Mouse (Mus musculus) kidney, postnatal 25 days (tissue): ENCODE results near the gene Bola1.
A peak's percentile ranks its signal among the peaks of the same experiment; 100 is the strongest.
"Not testable (repeated sequence)": the region's sequence is repeated elsewhere in the genome, so short reads cannot be mapped to it uniquely, and the experiment has no call there.

Experiments
- DNase-seq, 2 experiments: peaks; one replicate each; pipeline ENCODE4 v3.0.0; 2021; ENCODE audit warnings: mixed read lengths in 2 of 2

Bola1 gene

GRCm38 (mm10) chr3:96247356-96248140 lies 28.0 kb upstream of the Bola1 start:
- no peak for DNase-seq

- DNase-seq = not testable (repeated sequence)
Measured at GRCm38 (mm10) chr3:96246427-96246856, 26.9 kb upstream of the Bola1 start, which contains the start of gene Hist2h3c1. Hist2h3c1 (plus strand) TSS chr3:96246685.

DNA sequence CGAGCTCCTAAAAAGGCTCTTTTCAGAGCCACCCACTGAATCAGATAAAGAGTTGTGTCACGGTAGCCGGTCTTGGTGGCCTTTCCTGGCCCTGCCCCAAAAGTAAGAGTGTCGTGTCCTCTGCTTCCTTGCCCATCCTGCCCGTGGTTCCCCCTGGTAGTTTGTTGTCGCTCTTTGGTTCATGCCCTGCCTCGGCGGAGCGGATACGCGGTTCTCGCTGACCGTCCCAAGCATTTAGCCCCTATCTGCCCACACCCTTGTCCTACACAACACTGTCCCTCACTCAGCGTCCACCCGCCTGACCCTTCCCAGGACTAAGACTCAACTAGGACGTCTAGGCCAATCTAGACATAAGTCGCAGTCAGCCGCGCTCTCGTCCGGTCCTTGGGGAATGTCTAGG lies 26.5 kb upstream of the Bola1 start:
- DNase-seq = not testable (repeated sequence)

DNA sequence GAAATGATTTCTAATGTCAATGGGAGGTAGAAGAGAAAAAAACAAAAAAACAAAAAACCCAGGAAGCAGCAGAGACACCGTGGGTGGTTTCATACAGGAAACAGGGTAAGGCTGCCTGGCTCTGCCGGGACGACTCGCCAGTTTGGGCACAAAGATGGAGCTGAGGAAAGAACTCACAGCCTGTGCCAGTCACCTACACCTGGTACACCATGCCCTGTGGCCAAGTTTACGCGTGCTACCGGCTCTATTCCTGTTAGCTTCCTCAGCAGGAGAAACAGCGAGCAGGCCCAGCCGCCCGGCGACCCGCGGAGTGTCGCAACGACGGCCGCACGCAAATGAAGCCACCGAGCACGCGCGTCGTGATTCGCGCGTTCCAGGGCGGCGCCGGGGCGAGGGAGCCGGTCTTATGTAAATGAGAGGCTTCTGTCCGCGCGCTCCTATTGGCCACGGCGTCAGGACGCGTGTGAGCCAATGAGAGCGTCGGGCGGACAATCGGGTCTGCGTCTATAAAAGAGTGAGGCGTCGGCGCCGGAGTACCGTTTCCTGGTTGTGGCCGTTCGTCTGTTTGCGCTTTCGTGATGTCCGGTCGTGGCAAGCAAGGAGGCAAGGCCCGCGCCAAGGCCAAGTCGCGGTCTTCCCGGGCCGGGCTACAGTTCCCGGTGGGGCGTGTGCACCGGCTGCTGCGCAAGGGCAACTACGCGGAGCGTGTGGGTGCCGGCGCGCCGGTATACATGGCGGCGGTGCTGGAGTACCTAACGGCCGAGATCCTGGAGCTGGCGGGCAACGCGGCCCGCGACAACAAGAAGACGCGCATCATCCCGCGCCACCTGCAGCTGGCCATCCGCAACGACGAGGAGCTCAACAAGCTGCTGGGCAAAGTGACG lies 25.7 kb upstream of the Bola1 start, which contains the start of gene Hist2h2aa1:
Gene Hist2h2aa1, plus strand, starts transcription at position 495 of the 884 bp plus-strand sequence.
- peak; percentile 82 to 93 for DNase-seq

DNA sequence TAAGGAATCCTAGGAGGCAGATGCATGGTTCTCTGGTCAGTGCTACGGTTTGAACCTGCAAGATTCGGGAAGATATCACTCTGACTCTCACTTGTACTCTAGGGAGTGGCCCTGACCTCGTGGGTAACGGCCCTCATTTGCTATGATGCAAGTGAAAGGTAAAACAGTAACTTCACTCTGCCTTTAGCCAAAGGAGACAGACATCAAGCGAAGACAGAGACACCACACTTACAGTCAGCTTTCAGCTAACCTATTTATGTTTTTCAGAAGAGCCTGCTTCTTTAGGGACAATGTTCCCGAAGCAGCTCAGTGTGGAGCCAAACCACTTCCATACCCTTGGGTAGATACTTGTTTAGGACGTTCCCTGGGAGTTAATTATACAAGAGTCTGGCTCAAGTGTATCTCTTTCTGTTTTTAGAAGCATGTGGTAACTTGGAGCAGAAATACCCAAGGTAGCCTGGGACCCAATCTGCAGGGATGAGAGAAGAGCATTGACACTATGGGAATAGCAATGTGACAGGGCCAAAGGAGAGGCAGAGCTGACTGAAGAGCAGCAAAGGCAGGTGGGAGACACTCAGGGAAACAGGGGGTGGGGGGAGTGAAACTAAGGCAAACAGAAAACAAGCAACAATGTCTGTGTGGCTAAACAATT lies 24.5 kb upstream of the Bola1 start:
- peak in 1 of 2 experiments; percentile 61 for DNase-seq

DNA sequence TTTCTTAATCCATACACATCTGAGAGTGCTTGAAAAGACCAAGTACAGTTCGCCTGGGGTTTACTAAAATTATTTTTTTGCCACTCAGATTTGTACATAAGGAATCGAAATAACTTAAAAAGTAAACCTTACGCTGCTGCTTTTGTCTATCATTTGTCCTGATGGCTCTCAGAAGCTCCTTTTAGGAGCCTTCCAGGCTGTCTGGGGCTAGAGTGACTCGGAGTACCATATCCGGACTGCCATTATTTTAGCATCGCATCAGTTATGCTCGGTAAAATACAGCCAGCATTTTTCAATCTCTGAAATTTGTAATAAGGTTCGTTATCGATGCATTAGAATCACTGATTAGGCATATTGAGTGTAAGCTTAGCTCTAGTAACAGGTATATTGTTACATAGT lies 21.3 kb upstream of the Bola1 start:
- no peak for DNase-seq

DNA sequence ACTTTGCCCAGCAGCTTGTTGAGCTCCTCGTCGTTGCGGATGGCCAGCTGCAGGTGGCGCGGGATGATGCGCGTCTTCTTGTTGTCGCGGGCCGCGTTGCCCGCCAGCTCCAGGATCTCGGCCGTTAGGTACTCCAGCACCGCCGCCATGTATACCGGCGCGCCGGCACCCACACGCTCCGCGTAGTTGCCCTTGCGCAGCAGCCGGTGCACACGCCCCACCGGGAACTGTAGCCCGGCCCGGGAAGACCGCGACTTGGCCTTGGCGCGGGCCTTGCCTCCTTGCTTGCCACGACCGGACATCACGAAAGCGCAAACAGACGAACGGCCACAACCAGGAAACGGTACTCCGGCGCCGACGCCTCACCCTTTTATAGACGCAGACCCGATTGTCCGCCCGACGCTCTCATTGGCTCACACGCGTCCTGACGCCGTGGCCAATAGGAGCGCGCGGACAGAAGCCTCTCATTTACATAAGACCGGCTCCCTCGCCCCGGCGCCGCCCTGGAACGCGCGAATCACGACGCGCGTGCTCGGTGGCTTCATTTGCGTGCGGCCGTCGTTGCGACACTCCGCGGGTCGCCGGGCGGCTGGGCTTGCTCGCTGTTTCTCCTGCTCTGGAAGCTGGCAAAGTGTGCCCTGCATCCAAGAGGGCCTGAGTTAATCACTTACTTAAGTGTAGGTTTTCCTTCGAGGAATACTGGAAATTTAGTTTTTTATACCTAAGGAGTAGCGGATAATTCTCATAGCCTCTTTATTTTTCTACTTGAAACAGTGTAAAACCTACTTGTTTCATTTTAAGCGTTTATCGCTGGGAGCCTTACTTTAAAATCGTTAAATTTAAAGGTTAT lies 20.7 kb upstream of the Bola1 start, which contains the start of gene Hist2h2aa2:
Gene Hist2h2aa2, minus strand, starts transcription at position 328 of the 850 bp plus-strand sequence.
- DNase-seq = peak; percentile 96 to 97

DNA sequence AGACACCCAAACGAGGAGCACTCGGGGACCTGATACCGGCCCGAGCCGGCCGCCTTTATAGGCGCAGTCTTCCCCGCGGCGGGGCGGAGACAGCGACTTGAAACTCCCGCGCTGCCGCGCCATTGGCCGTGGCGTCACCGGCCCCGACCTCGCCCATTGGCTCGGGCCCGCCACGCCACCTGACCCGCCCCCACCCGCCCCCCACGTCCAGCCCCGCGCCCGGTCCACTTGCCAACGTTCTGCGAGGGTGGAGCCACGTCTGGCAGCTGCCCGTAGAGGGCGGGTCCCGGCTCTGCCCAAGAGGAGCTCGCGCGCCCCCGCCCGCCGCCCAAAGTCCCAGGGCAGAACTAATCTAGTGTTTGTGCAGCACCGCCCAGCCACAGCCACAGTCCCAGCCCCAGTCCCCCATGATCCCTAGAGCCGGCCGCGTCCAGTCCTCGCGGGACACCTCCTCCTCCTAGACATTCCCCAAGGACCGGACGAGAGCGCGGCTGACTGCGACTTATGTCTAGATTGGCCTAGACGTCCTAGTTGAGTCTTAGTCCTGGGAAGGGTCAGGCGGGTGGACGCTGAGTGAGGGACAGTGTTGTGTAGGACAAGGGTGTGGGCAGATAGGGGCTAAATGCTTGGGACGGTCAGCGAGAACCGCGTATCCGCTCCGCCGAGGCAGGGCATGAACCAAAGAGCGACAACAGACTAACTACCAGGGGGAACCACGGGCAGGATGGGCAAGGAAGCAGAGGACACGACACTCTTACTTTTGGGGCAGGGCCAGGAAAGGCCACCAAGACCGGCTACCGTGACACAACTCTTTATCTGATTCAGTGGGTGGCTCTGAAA lies 19.7 kb upstream of the Bola1 start, which contains the start of gene Hist2h3c2:
Gene Hist2h3c2, minus strand, starts transcription at position 174 of the 840 bp plus-strand sequence.
- DNase-seq = peak in 1 of 2 experiments; percentile 73

DNA sequence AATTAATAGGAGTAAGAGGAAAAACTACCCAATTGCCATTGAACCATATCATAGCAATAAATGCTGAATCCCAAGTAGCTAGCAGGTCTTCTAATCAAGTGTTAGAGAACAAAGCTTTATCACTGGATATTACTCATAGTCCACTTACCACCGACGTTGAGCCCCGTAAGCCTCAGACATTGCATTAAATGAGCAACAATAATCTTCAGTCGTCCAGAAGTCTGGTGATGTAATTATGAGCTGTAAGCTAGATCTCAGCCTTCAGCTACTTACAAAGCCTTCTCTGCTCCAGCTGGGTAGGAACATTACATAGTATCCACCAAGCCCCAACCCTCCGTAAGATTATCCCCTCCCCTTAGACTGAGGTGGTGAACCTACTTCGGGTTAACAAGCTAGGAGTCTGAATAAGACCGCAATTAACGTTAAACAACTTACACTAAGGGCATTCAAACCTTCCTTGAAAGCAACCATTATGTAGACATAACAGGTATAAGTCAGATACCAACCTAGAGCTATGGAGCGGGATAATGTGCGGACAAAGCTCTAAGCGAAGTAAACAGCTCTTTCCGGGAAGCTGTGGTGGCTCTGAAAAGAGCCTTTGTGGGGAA lies 18.5 kb upstream of the Bola1 start:
- DNase-seq = no peak

DNA sequence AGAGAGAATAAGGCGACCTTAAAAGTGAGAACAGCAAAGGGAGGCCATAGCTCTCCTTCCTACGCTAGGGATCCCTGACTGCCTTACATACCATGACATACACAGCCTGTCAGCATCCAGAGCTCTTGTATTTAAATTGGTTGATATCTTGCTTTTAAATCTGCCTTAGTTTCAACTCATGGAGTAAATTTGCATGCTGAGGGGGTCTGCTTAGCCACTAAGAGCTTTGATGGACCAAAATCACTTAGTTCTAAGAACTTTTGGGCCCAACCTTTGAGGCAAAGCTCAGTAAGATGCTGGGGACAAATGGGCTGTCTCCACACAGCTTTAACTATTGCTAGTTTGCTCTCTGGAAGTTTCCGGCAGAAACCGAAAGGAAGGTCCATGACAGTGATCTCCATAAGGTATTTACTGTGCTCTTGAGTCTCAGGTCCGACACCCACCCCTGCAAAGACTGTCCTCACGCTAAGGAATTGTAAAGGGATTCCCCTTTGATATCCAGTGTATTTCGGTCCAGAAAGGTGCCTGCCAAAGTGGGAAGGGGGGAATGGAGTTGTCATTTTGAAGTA lies 17.9 kb upstream of the Bola1 start:
- no peak for DNase-seq

DNA sequence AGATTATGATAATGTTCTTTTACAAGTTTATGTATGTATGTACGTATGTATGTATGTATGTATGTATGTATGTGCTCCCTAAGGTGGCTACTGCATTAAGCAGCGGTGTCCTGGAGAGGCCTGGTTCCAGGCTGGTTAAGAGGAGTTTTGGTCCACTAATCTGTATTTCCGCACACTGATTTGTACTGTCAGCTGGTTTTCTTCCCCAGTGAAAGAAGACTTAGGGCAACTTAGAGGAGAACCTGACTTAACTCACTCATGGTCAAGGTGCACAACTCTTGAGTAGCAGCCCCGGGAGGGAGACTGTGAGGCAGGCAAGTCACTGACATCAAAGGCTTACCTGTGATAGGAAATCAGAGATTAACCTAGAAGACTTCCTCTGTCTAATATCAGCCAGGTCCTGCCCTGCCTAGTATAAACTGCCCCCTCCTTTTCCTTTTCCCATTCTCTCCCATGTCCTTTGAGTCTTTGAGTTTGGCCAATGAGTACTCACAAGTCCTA lies 17.4 kb upstream of the Bola1 start:
- no peak for DNase-seq

GRCm38 (mm10) chr3:96235836-96236235 lies 16.3 kb upstream of the Bola1 start:
- no peak for DNase-seq

DNA sequence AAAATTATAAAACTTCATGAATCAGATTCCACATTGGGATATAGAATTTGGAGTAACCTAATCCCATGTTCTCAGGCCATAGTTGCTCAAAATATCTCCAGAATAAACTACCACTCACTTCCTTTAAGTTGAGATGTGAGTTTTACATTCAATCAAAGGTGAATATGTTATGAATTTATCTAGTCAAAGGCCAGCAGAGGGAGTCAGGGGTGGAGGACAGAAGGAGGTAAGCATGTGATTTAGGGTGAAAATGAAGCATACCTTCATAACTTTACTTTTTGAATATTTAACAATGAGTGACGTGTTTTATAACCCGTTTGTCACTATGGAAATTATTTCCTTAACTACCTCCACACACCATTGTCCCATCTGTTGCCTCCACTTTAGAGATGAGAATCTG lies 15.4 kb upstream of the Bola1 start:
- no peak for DNase-seq

GRCm38 (mm10) chr3:96231758-96232120 lies 12.2 kb upstream of the Bola1 start:
- DNase-seq = no peak

- DNase-seq = no peak
Measured at GRCm38 (mm10) chr3:96230910-96231757, 11.6 kb upstream of the Bola1 start.

DNA sequence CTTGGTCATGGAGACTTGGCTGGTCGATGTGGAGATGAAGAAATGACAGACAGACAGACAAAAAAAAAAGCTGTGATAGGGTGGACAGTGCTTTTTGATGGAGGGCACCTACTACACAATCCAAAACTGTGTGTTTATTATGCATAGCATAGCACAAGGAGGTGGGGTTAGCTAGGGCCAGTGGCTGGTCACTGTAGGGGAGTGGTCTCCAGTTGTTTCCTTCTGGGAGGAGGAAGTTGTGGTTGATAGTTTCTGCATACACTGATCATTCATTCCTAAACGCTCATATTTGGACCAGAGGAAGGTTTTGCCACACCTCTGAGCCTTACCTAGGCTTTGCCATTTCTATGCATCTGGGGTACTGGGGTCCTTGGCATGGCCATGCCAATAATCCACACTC lies 10.9 kb upstream of the Bola1 start:
- no peak for DNase-seq

DNA sequence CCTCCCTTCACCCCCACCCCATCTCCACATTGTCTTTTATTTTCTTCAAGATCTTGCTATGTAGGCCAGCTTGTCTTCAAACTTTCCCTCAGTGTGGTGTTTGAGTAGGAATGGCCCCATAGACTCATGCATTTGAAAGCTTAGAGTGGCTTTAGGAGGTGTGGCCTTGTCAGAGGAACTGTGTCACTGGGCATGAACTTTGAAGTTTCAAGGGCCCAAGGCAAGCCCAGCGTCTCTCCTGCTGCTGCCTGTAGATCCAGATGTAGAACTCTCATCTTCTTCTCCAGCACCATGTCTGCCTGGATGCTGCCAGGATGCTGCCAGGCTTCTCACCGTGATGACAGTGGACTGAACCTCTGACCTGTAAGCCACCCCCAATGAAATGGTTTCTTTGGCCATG lies 9.3 kb upstream of the Bola1 start:
- no peak for DNase-seq

DNA sequence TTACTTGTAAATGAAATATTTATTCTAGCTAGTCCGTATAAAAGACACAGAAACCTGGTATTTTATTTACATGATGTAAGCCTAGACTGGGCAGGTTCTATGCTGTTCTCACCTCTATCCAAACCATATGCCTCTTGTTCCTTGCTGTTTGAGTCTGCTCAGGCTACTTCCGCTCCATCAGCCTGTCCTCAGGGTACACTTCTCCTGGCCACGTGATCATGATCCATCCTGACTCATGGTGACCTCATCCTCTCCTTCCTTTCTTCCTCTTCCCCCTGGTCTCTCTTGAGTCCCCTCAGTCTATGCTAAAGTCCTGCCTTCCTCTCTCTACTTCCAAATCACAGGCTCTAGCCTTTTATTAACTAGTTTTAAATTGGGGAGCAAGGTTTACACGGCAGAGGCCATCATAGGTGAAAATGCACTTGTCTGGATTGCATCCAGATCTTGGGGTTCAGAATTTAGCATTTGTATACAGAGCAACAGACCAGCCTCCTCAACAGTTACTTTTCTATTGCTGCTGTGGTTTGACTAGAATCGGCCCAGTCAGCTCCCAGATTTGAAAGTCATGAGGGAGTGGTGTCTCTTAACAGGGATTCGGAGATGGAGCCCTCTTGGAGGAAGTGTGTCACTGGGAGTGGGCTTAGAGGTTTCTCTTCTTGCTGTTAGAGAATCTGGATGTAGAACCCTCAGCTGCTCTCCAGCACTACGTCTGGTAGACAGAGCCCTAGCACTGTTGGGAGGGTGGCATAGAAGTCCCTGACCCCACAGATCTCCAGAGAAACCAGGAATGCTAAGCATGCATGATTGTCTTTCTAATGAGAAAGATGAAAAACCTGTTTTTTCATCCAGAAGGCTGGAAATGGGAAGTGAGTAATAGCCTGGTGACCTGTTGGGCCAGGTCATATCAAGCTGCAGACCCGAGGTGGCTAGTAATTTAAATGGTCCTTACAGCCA lies 7.5 kb upstream of the Bola1 start:
- DNase-seq = no peak
